Mouse (Mus musculus) liver, embryonic 11.5 days (tissue): ENCODE results near the gene Exoc4. TPM values are rescaled to one million over a fixed set of nuclear protein-coding genes. Genes with fewer than 3 reads are reported as not detected.

Experiments used
- ATAC-seq: fragments of 200-750 bp; cut with Nextera tagmentation; replicated peaks from 2 replicates; pipeline ENCODE4 v1.8.0; 2017; ENCODE audit warnings: moderate number of reproducible peaks, mild to moderate bottlenecking, moderate TSS enrichment, moderate library complexity; ENCODE audit not compliant: low FRiP score
- DNase-seq: peaks from one replicate; pipeline ENCODE4 v3.0.0-alpha.2; 2017; ENCODE audit warnings: low spot score
- H3K27ac ChIP-seq: fragments of 300-500 bp; sonication (generic); 2 replicates; pipeline ENCODE4 v1.5.1; 2014; ENCODE audit warnings: mild to moderate bottlenecking, low read depth, low read length, control low read depth
- H3K27me3 ChIP-seq: fragments of 300-500 bp; sonication (generic); replicated peaks from 2 replicates; pipeline ENCODE4 v1.6.1; 2014; ENCODE audit warnings: low read length, mixed read lengths; ENCODE audit not compliant: control insufficient read depth, insufficient read depth
- H3K36me3 ChIP-seq: fragments of 300-500 bp; sonication (generic); 2 replicates; pipeline ENCODE4 v1.6.1; 2014; ENCODE audit warnings: mild to moderate bottlenecking, low read length, moderate library complexity, mixed read lengths; ENCODE audit not compliant: control insufficient read depth, insufficient read depth
- H3K4me1 ChIP-seq: fragments of 300-500 bp; sonication (generic); replicated peaks from 2 replicates; pipeline ENCODE4 v1.6.1; 2014; ENCODE audit warnings: low read length, mixed read lengths; ENCODE audit not compliant: control insufficient read depth, insufficient read depth
- H3K4me2 ChIP-seq: fragments of 300-500 bp; sonication (generic); 2 replicates; pipeline ENCODE4 v1.6.1; 2014; ENCODE audit warnings: mild to moderate bottlenecking, control low read depth, moderate library complexity
- H3K4me3 ChIP-seq: fragments of 300-500 bp; sonication (generic); 2 replicates; pipeline ENCODE4 v1.5.1; 2014; ENCODE audit warnings: low read depth, low read length, control low read depth
- H3K9ac ChIP-seq: fragments of 300-500 bp; sonication (generic); 2 replicates; pipeline ENCODE4 v1.6.1; 2014; ENCODE audit warnings: low read depth, low read length, control low read depth
- H3K9me3 ChIP-seq: fragments of 300-500 bp; sonication (generic); 2 replicates; pipeline ENCODE4 v1.6.1; 2016; ENCODE audit warnings: low read length, inconsistent platforms, mixed read lengths; ENCODE audit not compliant: control insufficient read depth
- WGBS: fragments of 180-500 bp; shearing (Covaris S2); extraction: QIAGEN DNeasy Blood & Tissue Kit; methylation state at CpG from one replicate; pipeline ENCODE4 v1.1.7; 2014; 5-methylcytosine and 5-hydroxymethylcytosine counted together
- polyA plus RNA-seq: library from polyadenylated mRNA; unstranded; fragments of >200 nt; fragmentation: Nextera tagmentation; extraction: Ambion mirVana; gene quantifications from 2 replicates; pipeline ENCODE4 v1.2.1, GENCODE M21; 2014

The Exoc4 gene
- polyA plus RNA-seq, 1 experiment from 2014 or later: 20.9 TPM

GRCm38 (mm10) chr6:33328326-33328725 is 79.4 kb downstream of the Exoc4 start:
- ATAC-seq: no peak
- no peaks in the 10 kb centered on the region for H3K9me3 ChIP-seq
- no peak overlapping the region for H3K9ac ChIP-seq
- H3K4me2 ChIP-seq: no peak overlapping the region
- H3K4me1 ChIP-seq: no peaks in the 10 kb centered on the region
- H3K27ac ChIP-seq: no peak overlapping the region
- WGBS: 83% methylated on average over 1 of the region's 1 CpGs
- no peaks in the 10 kb centered on the region for H3K36me3 ChIP-seq
- no peak for DNase-seq
- no peaks in the 10 kb centered on the region for H3K27me3 ChIP-seq
- no peak overlapping the region for H3K4me3 ChIP-seq

DNA sequence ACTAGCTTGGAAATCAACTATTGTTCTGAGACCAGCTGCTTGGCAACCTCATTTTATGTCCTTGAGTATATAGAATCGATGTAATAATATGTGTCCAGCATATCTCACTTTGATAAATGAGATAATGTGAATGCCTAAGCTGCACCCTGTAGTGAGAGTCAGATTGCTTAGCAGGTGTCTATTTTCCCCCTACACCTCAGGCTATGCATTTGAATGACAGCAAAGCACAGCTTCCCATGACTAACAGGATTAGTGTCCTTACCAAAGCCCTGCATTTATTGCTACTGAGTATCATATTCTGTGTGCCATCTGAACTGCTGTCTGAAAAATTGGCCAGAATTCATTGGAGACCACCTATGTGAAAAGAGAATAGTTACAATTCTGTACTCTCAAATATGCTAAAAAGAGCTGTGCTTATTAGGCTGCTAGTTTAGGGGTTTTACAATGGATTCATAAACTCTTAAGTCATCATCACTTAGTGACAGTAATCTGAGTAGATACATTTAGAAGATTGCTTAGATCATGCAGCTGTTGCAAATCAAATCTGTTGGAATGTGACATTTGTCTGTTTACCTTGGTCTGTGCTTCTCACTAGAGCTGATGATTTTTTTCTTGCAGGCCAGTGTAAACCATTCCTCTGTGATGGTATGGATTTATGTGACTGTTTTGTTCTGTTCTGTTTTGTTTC is 98.3 kb downstream of the Exoc4 start:
- Histone ChIP-seq H3K4me1 (no peaks in the 10 kb centered on the region), H3K4me2 (no peak overlapping the region), H3K27me3 (no peaks in the 10 kb centered on the region), H3K4me3 (no peak overlapping the region), H3K27ac (no peak overlapping the region), H3K36me3 (no peaks in the 10 kb centered on the region), H3K9me3 (no peaks in the 10 kb centered on the region), H3K9ac (no peak overlapping the region)
- no peak for ATAC-seq
- DNase-seq: no peak
- 81% methylated on average over 1 of the region's 1 CpGs for WGBS

GRCm38 (mm10) chr6:33361613-33362012 is 112.7 kb downstream of the Exoc4 start:
- ATAC-seq (no peak), DNase-seq (no peak)
- Histone ChIP-seq H3K9ac (no peak overlapping the region), H3K4me3 (no peak overlapping the region), H3K27me3 (no peaks in the 10 kb centered on the region), H3K36me3 (no peaks in the 10 kb centered on the region), H3K9me3 (no peaks in the 10 kb centered on the region), H3K4me1 (no peaks in the 10 kb centered on the region), H3K27ac (no peak overlapping the region), H3K4me2 (no peak overlapping the region)
- WGBS: 82% methylated on average over 6 of the region's 6 CpGs

GRCm38 (mm10) chr6:33380517-33380916 is 131.6 kb downstream of the Exoc4 start:
- no peak for ATAC-seq

GRCm38 (mm10) chr6:33382176-33382575 is 133.3 kb downstream of the Exoc4 start:
- 85% methylated on average over 3 of the region's 3 CpGs for WGBS
- no peaks in the 10 kb centered on the region for H3K9me3 ChIP-seq
- H3K27me3 ChIP-seq: no peaks in the 10 kb centered on the region
- no peak overlapping the region for H3K9ac ChIP-seq
- DNase-seq: no peak
- no peaks in the 10 kb centered on the region for H3K36me3 ChIP-seq
- no peak for ATAC-seq
- H3K27ac ChIP-seq: no peak overlapping the region
- no peak overlapping the region for H3K4me2 ChIP-seq
- no peak overlapping the region for H3K4me3 ChIP-seq
- H3K4me1 ChIP-seq: no peaks in the 10 kb centered on the region

More at GRCm38 (mm10) chr6:33380517-33380916, 131.6 kb downstream of the Exoc4 start:
- Histone ChIP-seq H3K4me2 (no peak overlapping the region), H3K9ac (no peak overlapping the region), H3K36me3 (no peaks in the 10 kb centered on the region), H3K27me3 (no peaks in the 10 kb centered on the region), H3K9me3 (no peaks in the 10 kb centered on the region), H3K27ac (no peak overlapping the region), H3K4me1 (no peaks in the 10 kb centered on the region), H3K4me3 (no peak overlapping the region)
- WGBS: 73% methylated on average over 3 of the region's 3 CpGs
- no peak for DNase-seq

- no peak overlapping the region for H3K4me2 ChIP-seq
- ATAC-seq: no peak
- H3K4me1 ChIP-seq: no peaks in the 10 kb centered on the region
- no peaks in the 10 kb centered on the region for H3K36me3 ChIP-seq
- DNase-seq: no peak
- H3K9ac ChIP-seq: no peak overlapping the region
- H3K9me3 ChIP-seq: no peaks in the 10 kb centered on the region
- WGBS: 73% methylated on average over 2 of the region's 2 CpGs
- H3K27me3 ChIP-seq: no peaks in the 10 kb centered on the region
- no peak overlapping the region for H3K27ac ChIP-seq
- no peak overlapping the region for H3K4me3 ChIP-seq
Observed at GRCm38 (mm10) chr6:33392020-33392419, 143.1 kb downstream of the Exoc4 start.

- ATAC-seq (no peak), DNase-seq (no peak)
- Histone ChIP-seq H3K27ac (no peak overlapping the region), H3K4me1 (no peaks in the 10 kb centered on the region), H3K27me3 (no peaks in the 10 kb centered on the region), H3K36me3 (no peaks in the 10 kb centered on the region), H3K9ac (no peak overlapping the region), H3K4me2 (no peak overlapping the region), H3K9me3 (no peaks in the 10 kb centered on the region), H3K4me3 (no peak overlapping the region)
- 83% methylated on average over 1 of the region's 1 CpGs for WGBS
Observed at GRCm38 (mm10) chr6:33399491-33399890, 150.6 kb downstream of the Exoc4 start.

DNA sequence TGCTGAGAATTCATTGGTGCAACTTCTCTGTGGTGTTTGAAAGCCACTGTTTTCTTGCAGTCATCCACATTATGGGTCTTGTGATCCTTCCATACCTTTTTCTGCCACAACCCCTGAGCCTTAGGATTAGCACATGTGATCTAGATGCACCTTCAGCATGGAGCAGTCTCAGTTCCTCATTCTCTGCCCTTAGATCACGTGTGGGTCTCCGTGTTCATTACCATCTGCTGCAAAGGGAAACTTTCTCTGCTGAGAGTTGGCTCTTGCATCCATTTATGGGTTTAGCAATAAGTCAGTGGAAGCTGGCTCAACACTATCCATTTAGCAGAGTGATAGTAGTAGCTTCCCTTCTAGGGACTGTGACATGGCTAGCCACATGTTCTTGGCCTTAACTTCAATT is 152.3 kb downstream of the Exoc4 start:
- Histone ChIP-seq H3K9ac (no peak overlapping the region), H3K4me2 (no peak overlapping the region), H3K4me3 (no peak overlapping the region), H3K27me3 (no peaks in the 10 kb centered on the region), H3K36me3 (no peaks in the 10 kb centered on the region), H3K4me1 (no peaks in the 10 kb centered on the region), H3K9me3 (no peaks in the 10 kb centered on the region), H3K27ac (no peak overlapping the region)
- 67% methylated on average over 2 of the region's 2 CpGs for WGBS
- ATAC-seq (no peak), DNase-seq (no peak)

DNA sequence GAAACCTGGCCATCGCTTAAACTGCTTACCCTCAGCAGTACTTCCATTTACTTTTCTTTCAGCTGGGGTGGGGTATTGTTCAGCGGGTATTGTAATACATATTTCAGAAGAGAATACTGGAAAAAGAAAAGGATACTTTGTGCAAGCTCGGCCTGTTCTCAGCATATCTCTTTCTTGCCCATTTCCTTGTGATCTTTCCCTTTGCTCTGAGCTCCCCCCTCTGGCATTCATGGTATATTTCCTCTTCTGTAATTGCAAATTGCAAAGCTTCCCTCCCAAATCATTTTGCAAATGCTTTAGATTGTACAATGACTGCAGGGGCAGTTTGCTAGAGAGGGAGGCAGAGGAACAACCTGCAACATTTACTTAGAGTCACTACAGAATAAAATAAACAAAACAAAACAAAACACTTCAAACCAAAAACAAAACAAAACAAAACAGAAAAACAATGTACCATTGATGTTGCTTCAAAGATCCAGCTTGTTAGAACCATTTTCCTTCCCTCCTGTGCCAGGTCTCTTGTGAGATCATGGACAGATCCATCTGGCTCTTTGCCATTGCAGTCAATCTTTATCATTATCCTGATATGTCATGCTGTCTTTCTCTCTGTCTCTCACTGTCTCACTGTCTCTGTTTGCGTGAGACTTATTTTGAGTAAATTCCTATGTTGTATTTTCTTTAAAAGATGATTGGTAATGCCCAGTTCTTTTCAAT is 156.8 kb downstream of the Exoc4 start:
- 72% methylated on average over 4 of the region's 4 CpGs for whole genome bisulfite sequencing
- no peak overlapping the region for H3K27ac ChIP-seq
- no peak overlapping the region for H3K4me2 ChIP-seq
- no peaks in the 10 kb centered on the region for H3K9me3 ChIP-seq
- DNase-seq (no peak), ATAC-seq (no peak)
- H3K9ac ChIP-seq: no peak overlapping the region
- H3K4me3 ChIP-seq: no peak overlapping the region
- H3K27me3 ChIP-seq: no peaks in the 10 kb centered on the region
- no peaks in the 10 kb centered on the region for H3K4me1 ChIP-seq
- no peaks in the 10 kb centered on the region for H3K36me3 ChIP-seq
